Comparison of ENCODE assay signal across 28 mouse cellular contexts in genomic region chr13:100687513-100687912, GRCm38 (mm10). TPM values are rescaled to one million over a fixed set of nuclear protein-coding genes. Genes with fewer than 3 reads are reported as not detected.
DNase-seq lines count a peak whose midpoint lies in the region; ATAC-seq and TF ChIP-seq lines count a peak whose summit lies in the region.
"Had no signal": no experiment of that assay in that cellular context is flagged by ENCODE, and none has a peak within 500 bp of the region (broad histone marks: within the 10 kb centered on the region; RNA-seq: fewer than 3 reads in every experiment).

No protein-coding gene starts in this region.

- peak; percentile 45 for TF ChIP-seq CTCF in liver, embryonic 14.5 days (IDR thresholded peaks at IDR 0.05; ENCODE audit: low read depth)
- no peak for TF ChIP-seq CTCF in gastrocnemius, adult 2 months (IDR thresholded peaks at IDR 0.05)

- DNase-seq in heart, adult 11 months: peak; percentile 51
- no peak for DNase-seq in liver, embryonic 14.5 days (ENCODE audit: low read depth in 3 of 3, low spot score in 3 of 3)
- DNase-seq in NIH3T3 (ENCODE audit: low read depth): peak; percentile 33
- DNase-seq in gastrocnemius, postnatal 36 days: no peak
- no peak for DNase-seq in lung, postnatal 36 days
- no peak for DNase-seq in gastrocnemius, adult 2 months
- DNase-seq: adrenal gland, postnatal 25 days; cerebellum, adult 11-12 months; cerebellum, adult 9-11 months; embryo, embryonic 11 days; heart, postnatal 36 days; kidney, adult 11 months; kidney, postnatal 4 days; right cerebral cortex, adult 18-20 months; spleen, adult 18-20 months; thymus, adult 18-20 months; thymus, postnatal 25 days had no signal

- TF ChIP-seq EP300 in liver, embryonic 14.5 days (IDR thresholded peaks at IDR 0.05; ENCODE audit: low read depth): no peak

- no peaks in the 10 kb centered on the region for H3K4me1 ChIP-seq in heart, embryonic 11.5 days (ENCODE audit: control insufficient read depth, insufficient read depth, low read length)
- no peaks in the 10 kb centered on the region for H3K4me1 ChIP-seq in liver, embryonic 14.5 days (replicated peaks; ENCODE audit: control insufficient read depth in 2 of 2, insufficient read depth in 2 of 2, low read length in 1 of 2)
- H3K4me1 ChIP-seq in liver, embryonic 12.5 days: no peaks in the 10 kb centered on the region
- H3K4me1 ChIP-seq: embryonic facial prominence, embryonic 12.5 days; forebrain, embryonic 15.5 days; hindbrain, embryonic 12.5 days; kidney, embryonic 15.5 days; limb, embryonic 13.5 days; neural tube, embryonic 12.5 days had no signal

- no peak overlapping the region for H3K27ac ChIP-seq in heart, embryonic 11.5 days (ENCODE audit: low read depth, low read length)
- no peak overlapping the region for H3K27ac ChIP-seq in liver, embryonic 14.5 days
- H3K27ac ChIP-seq in liver, embryonic 12.5 days: no peak overlapping the region
- H3K27ac ChIP-seq in gastrocnemius, adult 2 months: no peak overlapping the region
- H3K27ac ChIP-seq: embryonic facial prominence, embryonic 12.5 days; forebrain, embryonic 15.5 days; hindbrain, embryonic 12.5 days; kidney, embryonic 15.5 days; limb, embryonic 13.5 days; neural tube, embryonic 12.5 days had no signal

- no peaks in the 10 kb centered on the region for H3K9me3 ChIP-seq in heart, embryonic 11.5 days (replicated peaks; ENCODE audit: control insufficient read depth, low read length)
- no peaks in the 10 kb centered on the region for H3K9me3 ChIP-seq in liver, embryonic 14.5 days (ENCODE audit: control insufficient read depth, low read length)
- no peaks in the 10 kb centered on the region for H3K9me3 ChIP-seq in liver, embryonic 12.5 days (replicated peaks)
- H3K9me3 ChIP-seq: embryonic facial prominence, embryonic 12.5 days; forebrain, embryonic 15.5 days; hindbrain, embryonic 12.5 days; kidney, embryonic 15.5 days; limb, embryonic 13.5 days; neural tube, embryonic 12.5 days had no signal

- intact Hi-C loops in gastrocnemius, postnatal 36 days (cut with DNase I): no loop called here
- intact Hi-C loops in gastrocnemius, adult 2 months (cut with DNase I): loop anchor here (10.0 kb wide), 1 partner anchor 147 kb away; the partner anchor contains the start of gene Slc30a5

- no peaks in the 10 kb centered on the region for H3K27me3 ChIP-seq in heart, embryonic 11.5 days (ENCODE audit: control insufficient read depth, insufficient read depth, low read length)
- no peaks in the 10 kb centered on the region for H3K27me3 ChIP-seq in liver, embryonic 14.5 days (ENCODE audit: control insufficient read depth, insufficient read depth, low read length)
- H3K27me3 ChIP-seq in liver, embryonic 12.5 days (replicated peaks): no peaks in the 10 kb centered on the region
- H3K27me3 ChIP-seq: embryonic facial prominence, embryonic 12.5 days; forebrain, embryonic 15.5 days; hindbrain, embryonic 12.5 days; kidney, embryonic 15.5 days; limb, embryonic 13.5 days; neural tube, embryonic 12.5 days; Patski had no signal

- no peak for ATAC-seq in heart, embryonic 11.5 days (replicated peaks; ENCODE audit: insufficient number of reproducible peaks, low FRiP score, low TSS enrichment)
- ATAC-seq in liver, embryonic 14.5 days (ENCODE audit: insufficient read depth): no peak
- ATAC-seq in liver, embryonic 12.5 days: no peak
- ATAC-seq: forebrain, embryonic 15.5 days; Patski had no signal

- no peak overlapping the region for H3K4me2 ChIP-seq in heart, embryonic 11.5 days
- no peak overlapping the region for H3K4me2 ChIP-seq in liver, embryonic 14.5 days (ENCODE audit: low read depth)
- no peak overlapping the region for H3K4me2 ChIP-seq in liver, embryonic 12.5 days
- H3K4me2 ChIP-seq: embryonic facial prominence, embryonic 12.5 days; forebrain, embryonic 15.5 days; hindbrain, embryonic 12.5 days; kidney, embryonic 15.5 days; limb, embryonic 13.5 days; midbrain, embryonic 11.5 days; neural tube, embryonic 12.5 days had no signal

- no peak overlapping the region for H3K4me3 ChIP-seq in heart, embryonic 11.5 days (ENCODE audit: low read depth, low read length)
- no peak overlapping the region for H3K4me3 ChIP-seq in liver, embryonic 14.5 days (ENCODE audit: insufficient read depth in 1 of 2, low read depth in 2 of 2, low read length in 2 of 2)
- H3K4me3 ChIP-seq in liver, embryonic 12.5 days: no peak overlapping the region
- no peak overlapping the region for H3K4me3 ChIP-seq in gastrocnemius, adult 2 months
- H3K4me3 ChIP-seq: embryonic facial prominence, embryonic 12.5 days; forebrain, embryonic 15.5 days; hindbrain, embryonic 12.5 days; kidney, embryonic 15.5 days; limb, embryonic 13.5 days; myocyte; neural tube, embryonic 12.5 days had no signal

- H3K9ac ChIP-seq in heart, embryonic 11.5 days (ENCODE audit: low read depth, low read length): no peak overlapping the region
- H3K9ac ChIP-seq in liver, embryonic 14.5 days (replicated peaks): no peak overlapping the region
- no peak overlapping the region for H3K9ac ChIP-seq in liver, embryonic 12.5 days
- H3K9ac ChIP-seq: embryonic facial prominence, embryonic 12.5 days; forebrain, embryonic 15.5 days; hindbrain, embryonic 12.5 days; kidney, embryonic 15.5 days; limb, embryonic 13.5 days; neural tube, embryonic 12.5 days had no signal

- no peaks in the 10 kb centered on the region for H3K36me3 ChIP-seq in heart, embryonic 11.5 days (ENCODE audit: control insufficient read depth, insufficient read depth, low read length)
- H3K36me3 ChIP-seq in liver, embryonic 14.5 days (replicated peaks; ENCODE audit: control insufficient read depth, insufficient read depth, low read depth): no peaks in the 10 kb centered on the region
- H3K36me3 ChIP-seq in liver, embryonic 12.5 days: peaks cover 11% of the 10 kb centered on the region
- H3K36me3 ChIP-seq: embryonic facial prominence, embryonic 12.5 days; forebrain, embryonic 15.5 days; neural tube, embryonic 12.5 days had no signal

- 54% methylated on average over 7 of the region's 7 CpGs for WGBS in heart, embryonic 11.5 days (ENCODE audit: insufficient replicate concordance)
- WGBS in liver, embryonic 14.5 days (ENCODE audit: insufficient replicate concordance): 68% methylated on average over 7 of the region's 7 CpGs
- 43% methylated on average over 7 of the region's 7 CpGs for WGBS in liver, embryonic 12.5 days (ENCODE audit: insufficient replicate concordance)

RNA-seq across cellular contexts. Expression of gene Ccdc125, which starts 18.0 kb away (rescaled TPM):
- polyA plus RNA-seq in heart, embryonic 11.5 days (2014; fragmentation: Nextera tagmentation; extraction: Ambion mirVana): 3.2 and 4.4 TPM in 2 replicates
- 1.8 and 3.7 TPM in 2 replicates for polyA plus RNA-seq in liver, embryonic 14.5 days (2012; rRNA removed)
- 3.4 and 4.2 TPM in 2 replicates for polyA plus RNA-seq in liver, embryonic 14.5 days (2014; fragmentation: Nextera tagmentation; extraction: Ambion mirVana)
- 6.4 and 6.8 TPM in 2 replicates for polyA plus RNA-seq in liver, embryonic 12.5 days (2016; fragmentation: Nextera tagmentation; extraction: Ambion mirVana)
- total RNA-seq in gastrocnemius, postnatal 36 days (2021): under 1 TPM; 0.22 to 0.33 TPM
- under 1 TPM; 0.15 to 0.17 TPM for total RNA-seq in gastrocnemius, adult 2 months (2021)

RNA-seq across cellular contexts. Expression of gene Taf9, which starts 36.1 kb away (rescaled TPM):
- polyA plus RNA-seq in heart, embryonic 11.5 days (2014; fragmentation: Nextera tagmentation; extraction: Ambion mirVana): 7.4 and 15.8 TPM in 2 replicates
- polyA plus RNA-seq in liver, embryonic 14.5 days (2012; rRNA removed): 5.5 and 10.0 TPM in 2 replicates
- polyA plus RNA-seq in liver, embryonic 14.5 days (2014; fragmentation: Nextera tagmentation; extraction: Ambion mirVana): 18.0 and 20.8 TPM in 2 replicates
- polyA plus RNA-seq in liver, embryonic 12.5 days (2016; fragmentation: Nextera tagmentation; extraction: Ambion mirVana): 17.8 and 17.9 TPM in 2 replicates
- total RNA-seq in gastrocnemius, postnatal 36 days (2021): 1 to 10 TPM; 4.4 to 5.7 TPM
- 1 to 10 TPM in 1 of 2 experiments, under 1 TPM in 1; 0.56 to 7.4 TPM for total RNA-seq in gastrocnemius, adult 2 months (2021)

RNA-seq across cellular contexts. Expression of gene Rad17, which starts 36.7 kb away (rescaled TPM):
- polyA plus RNA-seq in heart, embryonic 11.5 days (2014; fragmentation: Nextera tagmentation; extraction: Ambion mirVana): 24.5 and 30.2 TPM in 2 replicates
- polyA plus RNA-seq in liver, embryonic 14.5 days (2012; rRNA removed): 4.9 and 8.5 TPM in 2 replicates
- polyA plus RNA-seq in liver, embryonic 14.5 days (2014; fragmentation: Nextera tagmentation; extraction: Ambion mirVana): 13.6 TPM in 2 replicates
- polyA plus RNA-seq in liver, embryonic 12.5 days (2016; fragmentation: Nextera tagmentation; extraction: Ambion mirVana): 20.0 and 20.3 TPM in 2 replicates
- total RNA-seq in gastrocnemius, postnatal 36 days (2021): 10 to 100 TPM; 10.2 to 10.8 TPM
- 10 to 100 TPM; 11.4 to 13.7 TPM for total RNA-seq in gastrocnemius, adult 2 months (2021)

RNA-seq across cellular contexts. Expression of gene Ak6, which starts 36.7 kb away (rescaled TPM):
- 244 and 250 TPM in 2 replicates for polyA plus RNA-seq in heart, embryonic 11.5 days (2014; fragmentation: Nextera tagmentation; extraction: Ambion mirVana)
- 74.2 and 111 TPM in 2 replicates for polyA plus RNA-seq in liver, embryonic 14.5 days (2012; rRNA removed)
- 183 and 191 TPM in 2 replicates for polyA plus RNA-seq in liver, embryonic 14.5 days (2014; fragmentation: Nextera tagmentation; extraction: Ambion mirVana)
- 216 and 222 TPM in 2 replicates for polyA plus RNA-seq in liver, embryonic 12.5 days (2016; fragmentation: Nextera tagmentation; extraction: Ambion mirVana)
- total RNA-seq in gastrocnemius, postnatal 36 days (2021): 10 to 100 TPM; 58.1 to 68.7 TPM
- total RNA-seq in gastrocnemius, adult 2 months (2021): 10 to 100 TPM; 67.2 to 80.7 TPM

RNA-seq across cellular contexts. Expression of gene Cdk7, which starts 43.2 kb away (rescaled TPM):
- polyA plus RNA-seq in heart, embryonic 11.5 days (2014; fragmentation: Nextera tagmentation; extraction: Ambion mirVana): 75.1 and 80.1 TPM in 2 replicates
- polyA plus RNA-seq in liver, embryonic 14.5 days (2012; rRNA removed): 11.7 and 16.6 TPM in 2 replicates
- 36.7 and 40.2 TPM in 2 replicates for polyA plus RNA-seq in liver, embryonic 14.5 days (2014; fragmentation: Nextera tagmentation; extraction: Ambion mirVana)
- polyA plus RNA-seq in liver, embryonic 12.5 days (2016; fragmentation: Nextera tagmentation; extraction: Ambion mirVana): 60.1 TPM in 2 replicates
- 10 to 100 TPM in 1 of 2 experiments, 1 to 10 TPM in 1; 9.8 to 12.4 TPM for total RNA-seq in gastrocnemius, postnatal 36 days (2021)
- 10 to 100 TPM; 11.5 to 13.6 TPM for total RNA-seq in gastrocnemius, adult 2 months (2021)

Comparison
In these comparisons a context has a peak if more than half of its experiments do, and no peak if none do; other contexts are left out.
1. DNase-seq: peak in heart, adult 11 months (single experiment) and NIH3T3 (single experiment); none in liver, embryonic 14.5 days (0 of 3), gastrocnemius, postnatal 36 days (0 of 2), lung, postnatal 36 days (single experiment) and gastrocnemius, adult 2 months (single experiment).